Comparison of ENCODE assay signal across 18 mouse cellular contexts in the genomic region with DNA sequence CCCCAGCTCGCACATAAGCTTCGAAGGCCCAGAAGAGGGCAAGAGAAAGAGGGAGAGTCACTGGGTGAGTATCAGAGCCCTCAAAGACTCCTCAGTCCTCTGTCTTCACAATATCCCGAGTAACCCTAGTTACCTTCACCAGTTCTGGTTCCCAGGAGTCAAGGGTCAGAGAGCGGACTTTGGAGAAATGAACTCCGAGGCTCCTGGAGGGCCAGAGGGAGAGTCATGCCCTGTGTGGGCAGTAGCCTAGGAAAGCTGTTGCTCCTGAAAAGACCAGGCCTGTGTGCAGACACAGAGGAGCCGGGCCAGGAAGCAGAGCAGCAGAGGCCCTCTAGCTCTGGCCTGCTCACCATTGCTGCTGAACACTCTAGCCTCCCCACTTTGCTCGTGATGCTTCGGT. TPM values are rescaled to one million over a fixed set of nuclear protein-coding genes. Genes with fewer than 3 reads are reported as not detected.
DNase-seq lines count a peak whose midpoint lies in the region; ATAC-seq lines count a peak whose summit lies in the region.
"Had no signal": no experiment of that assay in that cellular context is flagged by ENCODE, and none has a peak within 500 bp of the region (broad histone marks: within the 10 kb centered on the region; RNA-seq: fewer than 3 reads in every experiment).

No protein-coding gene starts in this region.

- H3K36me3 ChIP-seq in heart, embryonic 14.5 days (ENCODE audit: control insufficient read depth, insufficient read depth, low read length), result no peaks in the 10 kb centered on the region
- no peaks in the 10 kb centered on the region for H3K36me3 ChIP-seq in kidney, embryonic 16.5 days (ENCODE audit: insufficient read depth, low read length)
- no peaks in the 10 kb centered on the region for H3K36me3 ChIP-seq in intestine, embryonic 16.5 days (ENCODE audit: control insufficient read depth, insufficient read depth, low read length)

- H3K4me2 ChIP-seq in heart, embryonic 14.5 days (ENCODE audit: low read length), result 0 out of 2 replicates have a peak overlapping the region, but pooled peaks have one; percentile 3
- 0 out of 2 replicates have a peak overlapping the region, but pooled peaks have one; percentile 5 for H3K4me2 ChIP-seq in kidney, embryonic 16.5 days (replicated peaks; ENCODE audit: low read depth, low read length)
- no peak overlapping the region for H3K4me2 ChIP-seq in intestine, embryonic 16.5 days (ENCODE audit: low read depth, low read length)
- H3K4me2 ChIP-seq: midbrain, embryonic 11.5 days had no signal

- ATAC-seq in heart, embryonic 14.5 days (ENCODE audit: insufficient number of reproducible peaks, insufficient read depth, low FRiP score, low read depth), result no peak
- no peak for ATAC-seq in kidney, embryonic 16.5 days (ENCODE audit: low FRiP score, low TSS enrichment)
- ATAC-seq in intestine, embryonic 16.5 days, result no peak
- ATAC-seq: CD4-positive, CD25-positive, alpha-beta regulatory T cell, adult 4 months; hindbrain, postnatal 0 days had no signal

- H3K4me3 ChIP-seq in heart, embryonic 14.5 days (ENCODE audit: control insufficient read depth in 1 of 2, insufficient read depth in 1 of 2, low read depth in 1 of 2, low read length in 2 of 2), result no peak overlapping the region
- no peak overlapping the region for H3K4me3 ChIP-seq in kidney, embryonic 16.5 days (ENCODE audit: low read length)
- peak overlapping the region; percentile 49 for H3K4me3 ChIP-seq in brown adipose tissue, adult 24 weeks (ENCODE audit: insufficient read depth, low read depth, low read length)
- no peak overlapping the region for H3K4me3 ChIP-seq in intestine, embryonic 16.5 days (ENCODE audit: low read length)

- no peaks in the 10 kb centered on the region for H3K27me3 ChIP-seq in heart, embryonic 14.5 days (ENCODE audit: control insufficient read depth, insufficient read depth, low read length)
- H3K27me3 ChIP-seq in kidney, embryonic 16.5 days (ENCODE audit: insufficient read depth, low read length), result no peaks in the 10 kb centered on the region
- H3K27me3 ChIP-seq in intestine, embryonic 16.5 days (replicated peaks; ENCODE audit: control insufficient read depth, insufficient read depth, low read length), result no peaks in the 10 kb centered on the region

- H3K9ac ChIP-seq in heart, embryonic 14.5 days (ENCODE audit: low read length), result no peak overlapping the region
- H3K9ac ChIP-seq in kidney, embryonic 16.5 days (replicated peaks; ENCODE audit: low read length), result peak overlapping the region; percentile 14; the same call in 1 of the 2 replicates
- 0 out of 2 replicates have a peak overlapping the region, but pooled peaks have one; percentile 27 for H3K9ac ChIP-seq in intestine, embryonic 16.5 days (ENCODE audit: low read depth, low read length)

- 0 out of 4 replicates have a peak overlapping the region, but pooled peaks of 1 of the 2 experiments have one; percentile 12 for H3K27ac ChIP-seq in heart, embryonic 14.5 days (replicated peaks in 1 of 2; ENCODE audit: control insufficient read depth in 1 of 2, insufficient read depth in 1 of 2, low read depth in 2 of 2, low read length in 2 of 2)
- peak overlapping the region; percentile 14; the same call in 1 of the 2 replicates for H3K27ac ChIP-seq in kidney, embryonic 16.5 days (ENCODE audit: low read length)
- peak overlapping the region; percentile 85 for H3K27ac ChIP-seq in brown adipose tissue, adult 24 weeks (replicated peaks; ENCODE audit: low read depth, low read length)
- H3K27ac ChIP-seq in intestine, embryonic 16.5 days (ENCODE audit: low read length), result no peak overlapping the region
- H3K27ac ChIP-seq: hindbrain, postnatal 0 days had no signal

- DNase-seq in heart, adult 18-20 months, result no peak
- no peak for DNase-seq in kidney, adult 11 months
- DNase-seq in spleen, adult 12 weeks (ENCODE audit: low spot score), result no peak
- no peak for DNase-seq in cerebellum, postnatal 25 days
- DNase-seq: adrenal gland, postnatal 14 days; cerebellum, adult 9-11 months; gastrocnemius, postnatal 36 days; lung, adult 2 months had no signal

- no peaks in the 10 kb centered on the region for H3K9me3 ChIP-seq in heart, embryonic 14.5 days (ENCODE audit: control insufficient read depth, low read length)
- no peaks in the 10 kb centered on the region for H3K9me3 ChIP-seq in kidney, embryonic 16.5 days (ENCODE audit: low read length)
- no peaks in the 10 kb centered on the region for H3K9me3 ChIP-seq in intestine, embryonic 16.5 days (ENCODE audit: control insufficient read depth, low read length)

- peaks cover 18% of the 10 kb centered on the region in 2 experiments for H3K4me1 ChIP-seq in heart, embryonic 14.5 days (ENCODE audit: control insufficient read depth in 2 of 2, insufficient read depth in 2 of 2, low read length in 2 of 2)
- H3K4me1 ChIP-seq in kidney, embryonic 16.5 days (ENCODE audit: insufficient read depth, low read length), result peaks cover 14% of the 10 kb centered on the region
- H3K4me1 ChIP-seq in brown adipose tissue, adult 24 weeks (ENCODE audit: control insufficient read depth, insufficient read depth, insufficient read length, low read length), result peaks cover 5% of the 10 kb centered on the region
- H3K4me1 ChIP-seq in intestine, embryonic 16.5 days (ENCODE audit: control insufficient read depth, insufficient read depth, low read length), result peaks cover 15% of the 10 kb centered on the region

- 76% methylated on average over 8 of the region's 8 CpGs for WGBS in heart, embryonic 14.5 days
- WGBS in kidney, embryonic 16.5 days, result 68% methylated on average over 8 of the region's 8 CpGs
- 73% methylated on average over 8 of the region's 8 CpGs for WGBS in intestine, embryonic 16.5 days

RNA-seq across cellular contexts. Expression of gene Kctd11, which starts 3.5 kb away (rescaled TPM):
- 2.6 and 2.8 TPM in 2 replicates for polyA plus RNA-seq in heart, embryonic 14.5 days (2014; fragmentation: Nextera tagmentation; extraction: Ambion mirVana)
- 1 to 10 TPM; 2.0 to 2.5 TPM for total RNA-seq in heart, adult 18-20 months (2021)
- 11.3 and 12.5 TPM in 2 replicates for polyA plus RNA-seq in kidney, embryonic 16.5 days (2015; fragmentation: Nextera tagmentation; extraction: Ambion mirVana)
- 2.5 and 3.3 TPM in 2 replicates for polyA plus RNA-seq in brown adipose tissue, adult 24 weeks (2012; ENCODE audit: insufficient read depth, insufficient read length, missing spikeins)
- polyA plus RNA-seq in intestine, embryonic 16.5 days (2015; fragmentation: Nextera tagmentation; extraction: Ambion mirVana), result 5.5 and 6.2 TPM in 2 replicates

RNA-seq across cellular contexts. Expression of gene Tmem95, which starts 6.8 kb away (rescaled TPM):
- not detected in 2 replicates for polyA plus RNA-seq in heart, embryonic 14.5 days (2014; fragmentation: Nextera tagmentation; extraction: Ambion mirVana)
- total RNA-seq in heart, adult 18-20 months (2021), result not detected
- polyA plus RNA-seq in kidney, embryonic 16.5 days (2015; fragmentation: Nextera tagmentation; extraction: Ambion mirVana), result not detected in 2 replicates
- not detected in 2 replicates for polyA plus RNA-seq in brown adipose tissue, adult 24 weeks (2012; ENCODE audit: insufficient read depth, insufficient read length, missing spikeins)
- polyA plus RNA-seq in intestine, embryonic 16.5 days (2015; fragmentation: Nextera tagmentation; extraction: Ambion mirVana), result not detected in 2 replicates
- total RNA-seq: adrenal gland, postnatal 14 days; gastrocnemius, postnatal 36 days; hindbrain, postnatal 0 days; layer of hippocampus, adult 8-10 months; left cerebral cortex, postnatal 10 days had no signal
- polyA plus RNA-seq: CD4-positive, CD25-positive, alpha-beta regulatory T cell, adult 4 months; hindbrain, postnatal 0 days; lung, adult 2 months; midbrain, embryonic 11.5 days; stomach, embryonic 14.5 days had no signal

RNA-seq across cellular contexts. Expression of gene Acap1, which starts 10.7 kb away (rescaled TPM):
- polyA plus RNA-seq in heart, embryonic 14.5 days (2014; fragmentation: Nextera tagmentation; extraction: Ambion mirVana), result 3.6 and 3.8 TPM in 2 replicates
- total RNA-seq in heart, adult 18-20 months (2021), result 1 to 10 TPM in 1 of 2 experiments, under 1 TPM in 1; 0.72 to 4.4 TPM
- polyA plus RNA-seq in kidney, embryonic 16.5 days (2015; fragmentation: Nextera tagmentation; extraction: Ambion mirVana), result 0.44 and 0.67 TPM in 2 replicates
- polyA plus RNA-seq in brown adipose tissue, adult 24 weeks (2012; ENCODE audit: insufficient read depth, insufficient read length, missing spikeins), result not detected in 2 replicates
- polyA plus RNA-seq in intestine, embryonic 16.5 days (2015; fragmentation: Nextera tagmentation; extraction: Ambion mirVana), result 4.2 and 5.2 TPM in 2 replicates
- total RNA-seq: hindbrain, postnatal 0 days had no signal

RNA-seq across cellular contexts. Expression of gene 2810408A11Rik, which starts 16.1 kb away (rescaled TPM):
- 4.5 and 5.1 TPM in 2 replicates for polyA plus RNA-seq in heart, embryonic 14.5 days (2014; fragmentation: Nextera tagmentation; extraction: Ambion mirVana)
- under 1 TPM in 1 of 2 experiments, not detected in 1; 0.41 TPM for total RNA-seq in heart, adult 18-20 months (2021)
- 11.7 and 12.8 TPM in 2 replicates for polyA plus RNA-seq in kidney, embryonic 16.5 days (2015; fragmentation: Nextera tagmentation; extraction: Ambion mirVana)
- polyA plus RNA-seq in brown adipose tissue, adult 24 weeks (2012; ENCODE audit: insufficient read depth, insufficient read length, missing spikeins), result 3.2 TPM in 1 of 2 replicates, not detected in the other
- 4.7 and 5.4 TPM in 2 replicates for polyA plus RNA-seq in intestine, embryonic 16.5 days (2015; fragmentation: Nextera tagmentation; extraction: Ambion mirVana)

RNA-seq across cellular contexts. Expression of gene Neurl4, which starts 16.2 kb away (rescaled TPM):
- 7.5 and 11.1 TPM in 2 replicates for polyA plus RNA-seq in heart, embryonic 14.5 days (2014; fragmentation: Nextera tagmentation; extraction: Ambion mirVana)
- total RNA-seq in heart, adult 18-20 months (2021), result 10 to 100 TPM; 42.1 to 48.0 TPM
- 11.4 and 12.8 TPM in 2 replicates for polyA plus RNA-seq in kidney, embryonic 16.5 days (2015; fragmentation: Nextera tagmentation; extraction: Ambion mirVana)
- polyA plus RNA-seq in brown adipose tissue, adult 24 weeks (2012; ENCODE audit: insufficient read depth, insufficient read length, missing spikeins), result 16.9 and 18.4 TPM in 2 replicates
- polyA plus RNA-seq in intestine, embryonic 16.5 days (2015; fragmentation: Nextera tagmentation; extraction: Ambion mirVana), result 7.1 and 10.1 TPM in 2 replicates
